Mouse (Mus musculus) urinary bladder, adult 2 months (tissue): Measurements from ENCODE around the gene Ctsd. TPM values are rescaled to one million over a fixed set of nuclear protein-coding genes. Genes with fewer than 3 reads are reported as not detected.

ENCODE experiments used
- DNase-seq: peaks from one replicate; pipeline ENCODE4 v3.0.0; 2022; ENCODE audit warnings: low spot score
- polyA plus RNA-seq: library from polyadenylated mRNA; depleted of rRNA; stranded (reverse); fragments of >200 nt; gene quantifications from 2 replicates; pipeline ENCODE4 v1.2.3, GENCODE M21; 2012

Ctsd gene
- polyA plus RNA-seq, 1 experiment: 938 TPM

DNA sequence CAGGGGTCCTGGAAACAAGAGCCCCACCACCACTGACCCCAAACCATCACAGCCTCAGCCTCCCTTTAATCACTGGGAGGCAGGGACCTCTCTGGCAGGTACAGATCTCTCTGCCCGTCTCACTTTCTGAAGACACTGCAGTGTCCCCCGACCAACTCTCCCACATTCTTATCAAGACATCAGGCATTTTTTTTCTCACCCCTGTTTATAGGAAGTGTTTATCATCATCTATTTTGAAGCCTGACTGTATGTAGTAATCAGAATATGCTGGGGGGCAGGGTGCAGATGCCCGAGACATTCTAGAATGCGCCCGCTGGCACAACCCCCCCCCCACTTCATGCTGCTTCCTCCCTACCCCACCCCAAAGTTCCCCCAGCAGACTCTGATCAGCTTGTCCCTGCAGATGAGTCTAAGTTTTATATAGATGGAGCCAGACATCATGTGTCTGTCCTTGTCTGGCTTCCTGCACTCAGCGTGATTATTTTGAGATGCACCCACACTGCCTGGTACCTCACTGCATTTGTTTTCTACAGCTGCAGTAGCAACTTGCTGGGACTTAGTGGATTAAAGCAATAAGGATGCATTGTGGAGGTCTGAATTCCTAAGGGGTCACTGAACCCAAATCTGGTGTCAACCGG lies 12.4 kb upstream of the Ctsd start:
- no peak for DNase-seq

DNA sequence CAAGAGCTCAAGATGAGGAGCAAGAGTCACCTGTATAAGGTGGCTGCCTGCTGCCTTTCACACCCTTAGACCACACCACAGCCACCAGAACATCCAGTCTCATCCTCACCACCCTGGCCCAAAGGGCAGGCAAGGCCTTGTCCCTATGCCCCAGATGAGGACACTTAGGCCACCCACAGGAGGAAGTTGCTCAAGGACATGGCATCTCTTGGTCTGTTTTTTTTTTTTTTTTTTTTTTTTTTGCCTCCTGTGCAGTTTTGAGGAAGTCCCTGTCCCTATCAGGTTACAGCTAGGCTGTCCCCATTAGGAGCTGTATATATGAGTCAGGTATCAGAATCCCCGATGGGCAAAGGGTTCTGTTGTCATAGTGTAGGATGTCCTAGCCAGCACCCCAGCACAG lies 11.4 kb upstream of the Ctsd start:
- DNase-seq: no peak

DNA sequence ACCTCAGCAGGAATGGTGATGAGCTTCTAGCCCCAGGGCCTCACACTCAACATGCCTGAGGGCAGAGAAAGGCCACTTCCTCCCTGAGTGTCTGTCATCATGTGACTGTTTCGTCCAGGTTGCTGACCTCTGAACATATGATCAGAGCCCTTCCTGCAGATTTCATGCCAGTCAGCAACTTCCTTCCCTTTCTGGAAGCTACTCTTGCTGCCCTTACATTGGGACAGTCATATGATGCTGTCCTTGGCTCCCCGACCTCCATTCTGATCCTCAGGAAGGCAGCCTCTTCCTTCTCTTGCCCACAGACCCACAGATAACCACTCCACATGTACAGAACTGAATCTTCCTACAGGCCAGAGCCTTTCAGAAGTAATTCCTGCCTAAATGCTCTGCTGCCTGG lies 10.2 kb upstream of the Ctsd start:
- DNase-seq: no peak

DNA sequence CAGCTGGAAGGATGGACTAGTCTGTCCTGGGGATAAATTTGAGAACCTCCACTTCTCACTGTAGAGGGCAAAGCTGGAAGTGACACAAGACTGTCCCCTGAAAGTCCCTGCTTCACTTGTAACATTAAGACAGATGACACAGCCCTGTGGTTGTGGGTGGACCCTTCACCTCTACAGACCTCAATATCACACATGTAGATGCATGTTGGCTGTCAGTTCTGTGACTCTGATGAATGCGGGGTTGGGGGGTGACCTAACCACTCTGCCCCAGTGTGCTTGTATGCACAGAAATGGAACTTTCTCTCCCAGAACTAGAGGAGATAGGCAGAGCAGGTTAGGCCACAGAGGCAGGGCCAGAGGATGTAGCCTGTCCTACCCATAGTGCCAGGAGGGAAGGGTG lies 8.8 kb upstream of the Ctsd start:
- DNase-seq: no peak

DNA sequence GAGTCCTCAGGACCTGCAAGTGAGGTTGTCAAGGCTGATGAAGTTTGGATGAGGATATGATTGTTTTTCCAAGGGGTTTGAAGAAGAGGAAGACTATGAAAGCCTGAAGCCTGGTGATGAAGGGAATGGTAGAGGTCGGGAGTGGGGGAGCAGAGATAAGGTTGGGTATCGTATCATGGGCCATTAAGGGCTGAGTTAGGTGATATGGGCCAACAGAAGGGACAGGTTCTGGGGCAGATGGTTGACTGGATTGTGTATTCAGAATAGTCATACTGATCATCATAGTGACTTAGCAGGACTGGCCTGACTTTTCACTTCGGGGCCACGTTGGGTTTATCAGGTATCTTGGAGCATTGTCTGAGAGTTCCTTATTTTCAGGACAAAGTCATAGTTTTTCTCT lies 7.6 kb upstream of the Ctsd start:
- no peak for DNase-seq

DNA sequence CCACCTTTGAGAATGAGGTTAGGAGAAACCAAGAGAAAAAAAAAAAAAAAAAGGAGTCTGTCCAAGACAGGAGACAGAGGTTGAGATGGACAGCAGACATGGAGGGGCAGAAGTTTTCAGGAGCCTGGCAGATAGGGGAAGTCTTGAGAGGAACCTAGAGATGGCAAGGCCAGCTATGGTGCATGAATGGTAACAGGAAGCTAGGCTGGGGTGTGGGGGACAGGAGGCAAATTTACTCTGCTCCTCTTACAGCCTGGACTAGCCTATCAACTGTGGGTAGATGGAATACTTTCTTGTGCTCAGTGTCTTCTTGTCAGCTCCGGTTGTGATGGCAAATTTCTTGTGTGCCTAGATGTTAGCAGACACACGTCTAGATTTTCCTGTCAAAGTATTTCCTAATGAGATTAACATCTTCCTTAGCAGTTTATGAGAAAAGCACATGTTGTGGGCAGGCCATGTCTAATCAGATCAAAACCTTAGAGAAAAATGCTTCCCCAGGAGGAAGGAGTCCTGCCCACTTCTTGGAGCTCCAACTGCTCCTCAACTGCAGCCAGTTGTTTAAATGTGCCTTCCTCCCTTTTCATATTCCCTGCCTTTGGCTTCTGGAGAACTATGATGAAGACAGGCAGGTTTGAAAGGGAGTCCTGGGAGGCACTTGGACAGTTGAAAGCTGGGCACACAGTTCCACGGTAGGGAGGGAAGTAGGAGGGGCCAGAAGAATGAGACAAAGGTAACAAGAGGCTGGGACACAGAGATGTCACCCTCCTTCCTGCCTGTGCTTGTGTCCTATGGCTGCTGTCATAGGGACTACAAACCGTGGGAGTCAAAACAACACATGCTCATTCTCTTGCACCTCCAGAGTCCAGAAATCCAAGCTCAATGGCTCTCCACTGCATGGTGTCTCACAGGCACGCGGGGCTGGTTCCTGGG lies 6.7 kb upstream of the Ctsd start:
- DNase-seq: no peak

DNA sequence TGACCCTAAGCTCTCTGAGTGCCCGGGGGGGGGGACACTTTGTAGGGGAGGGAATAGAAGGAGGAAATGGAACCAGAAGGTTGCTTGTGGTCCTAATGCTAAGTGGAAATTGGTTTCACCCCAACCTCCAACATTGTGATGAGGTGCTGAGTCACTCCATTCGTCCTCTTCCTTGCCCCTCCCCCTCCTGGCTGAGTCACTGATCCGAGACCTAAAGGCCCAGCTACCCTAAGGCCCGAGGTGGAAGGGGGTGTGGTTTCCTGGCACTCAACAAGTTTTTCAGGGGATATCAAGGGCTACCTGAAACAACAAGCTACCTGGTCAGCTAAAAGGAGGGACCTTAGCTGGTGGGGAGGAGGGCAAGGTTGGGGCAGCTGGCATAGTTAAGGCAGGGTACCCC lies 5.4 kb upstream of the Ctsd start:
- DNase-seq: no peak

DNA sequence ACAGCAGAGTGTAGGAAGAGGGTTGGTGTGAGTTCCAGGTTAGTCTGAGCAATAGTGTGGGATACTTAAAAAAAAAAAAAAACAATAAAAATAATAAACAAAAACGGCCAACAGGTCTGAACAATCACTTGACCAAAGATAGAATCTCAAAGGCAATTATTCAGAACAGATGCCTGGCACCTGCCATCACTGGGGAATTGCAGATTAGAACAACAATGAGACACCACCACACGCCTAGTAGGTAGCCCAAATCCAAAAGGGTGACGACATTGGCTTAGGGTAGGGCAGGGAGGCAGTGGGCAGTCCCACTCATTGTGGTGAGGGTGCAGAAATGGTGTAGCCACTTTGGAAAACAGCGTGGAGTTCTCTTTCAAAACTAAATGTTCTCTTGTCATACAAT lies 3.8 kb upstream of the Ctsd start:
- no peak for DNase-seq

DNA sequence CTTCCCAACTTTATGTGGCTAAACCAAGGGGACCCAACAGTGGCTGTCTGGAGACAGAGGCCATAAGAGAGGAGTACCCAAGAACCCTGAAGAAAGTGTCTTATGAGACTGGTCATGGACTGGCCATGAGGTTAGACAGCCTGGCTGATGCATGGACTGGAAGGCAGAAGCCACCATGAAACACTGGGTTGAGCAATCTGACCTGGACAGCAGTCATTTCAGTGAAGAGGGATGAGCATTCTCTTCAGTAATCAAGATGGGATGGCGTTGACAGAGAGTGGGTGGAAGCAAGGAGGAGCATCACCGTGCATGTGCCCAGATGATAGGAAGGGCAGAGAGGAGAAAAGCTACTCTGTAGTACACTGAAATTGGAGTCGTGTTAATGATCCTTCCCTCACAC lies 3.3 kb upstream of the Ctsd start:
- no peak for DNase-seq

DNA sequence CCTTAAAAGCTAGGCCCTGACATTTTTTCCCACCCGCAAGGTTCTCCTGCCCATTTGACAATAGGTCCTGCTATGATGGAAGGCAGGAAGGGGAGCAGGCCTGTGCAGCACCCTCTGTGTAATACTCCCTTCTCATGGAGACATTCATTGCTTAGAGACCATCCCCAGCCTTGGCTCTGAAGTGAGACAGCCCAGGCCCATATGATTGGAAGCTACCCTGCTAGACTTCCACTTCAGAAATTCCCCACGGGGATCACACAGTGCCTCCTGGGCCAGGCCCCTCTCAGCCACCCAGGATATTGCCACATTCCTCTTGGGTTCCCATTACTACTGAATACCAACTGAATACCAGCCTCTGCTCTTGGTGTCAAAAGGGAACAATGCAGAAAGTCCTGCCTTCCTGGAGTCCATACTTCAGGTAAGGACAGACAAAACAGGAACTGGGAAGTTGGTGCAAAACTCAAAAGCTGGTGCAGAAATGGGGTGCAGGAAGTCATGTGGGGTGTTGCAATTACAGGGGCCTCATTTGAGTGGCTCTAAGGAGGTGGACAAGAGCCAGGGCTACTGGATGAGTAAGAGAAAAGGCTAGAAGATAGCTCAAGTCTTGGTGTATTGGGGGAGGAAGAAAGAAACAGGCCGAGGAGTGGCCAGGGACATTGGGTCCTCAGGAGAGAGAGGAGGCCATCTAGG lies 2.3 kb upstream of the Ctsd start:
- DNase-seq: no peak

DNA sequence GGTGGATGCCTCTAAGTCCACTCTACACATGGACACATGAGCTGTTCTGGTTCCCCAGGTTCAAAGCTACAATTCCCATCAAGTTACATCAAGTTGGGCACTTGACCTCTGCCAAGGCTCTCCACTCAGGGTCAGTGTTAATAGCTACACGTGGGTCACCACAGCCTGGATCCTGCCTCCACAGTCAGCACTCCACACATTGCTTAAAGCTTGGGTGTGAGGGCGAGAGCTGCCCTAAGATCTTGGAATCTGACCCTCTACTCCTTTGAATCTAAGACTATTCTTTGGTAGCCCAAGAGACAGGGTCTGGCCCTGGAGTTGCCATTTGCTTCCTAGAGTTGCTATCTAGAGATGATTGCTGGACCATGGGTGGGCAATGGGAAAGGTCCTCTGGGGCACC lies 902 bp upstream of the Ctsd start:
- no peak for DNase-seq

DNA sequence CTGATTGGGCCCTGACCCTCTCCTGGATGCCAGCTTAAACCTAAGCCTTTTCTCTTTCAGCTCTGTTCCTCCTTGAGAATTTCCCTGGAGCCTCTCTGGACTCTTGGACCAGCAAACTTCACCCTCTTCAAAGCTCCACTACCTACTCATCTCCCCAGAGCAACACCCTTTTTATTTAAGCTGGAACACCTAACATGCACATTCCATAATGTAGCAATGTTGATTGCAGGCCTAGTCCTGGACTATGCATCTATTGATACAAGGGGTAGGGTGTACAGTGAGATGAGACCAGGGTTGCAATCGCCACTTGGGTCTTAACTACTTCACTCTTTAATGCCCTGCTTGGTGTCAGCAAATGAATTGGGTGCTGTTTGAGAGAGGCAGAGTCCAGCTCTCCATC lies 360 bp upstream of the Ctsd start:
- no peak for DNase-seq

DNA sequence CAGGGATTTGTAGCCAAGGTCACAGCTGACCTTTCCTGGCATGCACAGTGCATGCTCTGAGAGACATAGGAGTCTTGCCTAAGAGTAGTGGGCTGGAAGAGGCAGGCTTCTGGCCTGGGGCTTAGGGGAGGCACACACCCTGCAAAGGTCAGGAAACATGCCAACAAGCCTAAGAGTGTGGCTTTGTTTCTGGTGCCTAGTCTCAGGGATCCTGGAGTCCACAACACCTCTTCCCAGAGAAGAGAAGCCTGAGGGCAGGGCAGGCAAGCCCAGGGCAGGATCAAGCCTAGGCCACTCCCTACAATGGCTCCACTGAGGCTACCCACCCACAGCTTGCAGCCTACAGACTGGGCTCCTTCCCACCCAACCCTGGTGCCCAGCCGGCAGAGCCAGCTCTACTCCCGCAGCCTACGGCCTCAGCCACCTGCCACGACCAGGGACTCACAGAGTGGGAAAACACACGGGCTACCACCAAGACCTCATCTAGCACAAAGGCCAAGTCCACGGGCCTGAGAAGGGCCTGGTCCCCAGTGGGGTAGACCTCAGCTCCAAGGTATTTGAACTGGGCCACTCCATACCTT lies 1.1 kb downstream of the Ctsd start:
- DNase-seq: no peak

DNA sequence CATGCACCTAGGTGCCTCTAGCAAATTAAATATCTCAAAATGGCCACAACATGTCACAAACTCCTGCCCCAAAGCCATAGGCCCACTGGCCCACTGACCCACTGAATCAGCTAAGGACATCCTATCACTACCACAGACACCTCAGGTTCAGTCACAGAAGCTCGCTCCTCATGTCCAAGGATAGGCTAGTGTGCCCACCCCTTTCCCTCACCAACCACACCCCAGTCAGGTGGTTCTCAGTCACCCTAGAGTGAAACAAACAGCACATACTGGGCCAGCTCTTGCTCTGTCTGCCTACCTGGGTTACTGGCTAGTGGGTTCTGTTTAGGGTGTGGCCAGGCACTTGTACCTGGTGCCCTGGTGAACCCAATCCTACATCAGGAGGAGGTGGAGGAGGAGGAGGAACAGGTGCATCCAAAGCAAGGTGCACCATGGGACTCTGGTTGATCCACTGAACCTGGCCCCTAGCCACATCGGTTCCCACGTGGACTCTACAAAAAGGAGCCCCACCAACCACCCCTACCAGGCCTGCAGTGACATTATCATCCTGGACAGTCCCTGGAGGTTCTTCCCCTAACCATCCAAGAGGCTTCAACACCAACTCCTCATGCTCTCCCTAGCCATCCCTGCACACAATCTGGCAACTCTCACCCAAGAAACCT lies 2.0 kb downstream of the Ctsd start:
- no peak for DNase-seq

DNA sequence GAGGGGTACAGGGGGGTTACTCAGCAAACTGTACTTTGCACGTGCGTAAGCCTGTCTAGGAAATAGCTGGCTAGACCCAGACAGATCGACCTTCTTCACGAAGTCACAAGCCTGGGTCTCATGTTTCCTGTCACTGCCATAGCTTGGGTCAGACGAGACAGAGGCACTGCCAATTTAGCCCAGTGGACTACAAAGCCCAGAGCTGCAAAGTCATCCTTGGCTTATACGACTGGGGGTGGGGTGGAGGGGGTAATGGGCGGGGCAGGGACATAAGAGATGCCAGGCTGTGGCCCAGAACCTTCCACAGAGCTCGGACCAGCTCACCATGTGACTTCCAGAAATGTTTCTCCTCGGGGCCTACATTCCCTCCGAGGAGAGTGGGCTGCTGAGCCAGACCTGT lies 3.5 kb downstream of the Ctsd start:
- no peak for DNase-seq

DNA sequence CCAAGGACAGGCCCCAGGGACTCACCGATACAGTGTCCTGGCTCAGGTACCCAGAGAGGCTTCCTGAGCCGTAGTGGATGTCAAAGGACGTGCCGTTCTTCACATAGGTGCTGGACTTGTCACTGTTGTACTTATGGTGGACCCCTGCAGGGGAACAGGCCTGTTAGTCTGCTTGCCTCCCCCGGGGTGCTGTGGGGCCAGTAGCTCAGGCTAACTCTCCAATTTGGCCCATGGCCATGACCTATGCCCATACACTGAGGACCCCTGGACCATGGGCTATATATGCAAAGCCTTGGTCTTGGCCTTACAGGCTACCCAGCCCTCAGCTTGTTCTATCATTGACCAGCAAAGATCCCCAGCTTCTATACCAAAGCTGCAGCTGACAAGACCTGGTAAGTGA lies 5.3 kb downstream of the Ctsd start, which contains the start of gene Gm49369:
Gene Gm49369 (minus strand): TSS at position 101 of the 400 bp plus-strand sequence.
- no peak for DNase-seq

DNA sequence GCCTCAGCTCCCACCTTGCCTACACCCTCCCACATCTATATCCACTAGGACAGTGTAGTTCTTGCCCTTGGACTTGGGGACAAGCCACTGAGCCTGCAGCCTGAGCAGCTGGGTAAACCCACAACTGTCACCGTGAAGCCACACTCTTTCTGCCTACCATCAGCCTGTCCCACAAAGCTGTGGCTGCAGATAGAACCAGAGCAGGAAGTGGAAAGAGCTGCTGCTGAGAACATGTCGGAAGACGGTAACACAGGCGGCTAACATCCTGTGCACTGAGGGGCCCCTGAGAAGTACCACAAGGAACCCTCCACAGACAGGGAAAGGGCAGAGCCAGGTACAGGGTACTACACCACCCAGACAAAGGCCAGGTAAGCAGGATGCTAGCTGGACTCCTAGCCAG lies 6.7 kb downstream of the Ctsd start:
- no peak for DNase-seq

DNA sequence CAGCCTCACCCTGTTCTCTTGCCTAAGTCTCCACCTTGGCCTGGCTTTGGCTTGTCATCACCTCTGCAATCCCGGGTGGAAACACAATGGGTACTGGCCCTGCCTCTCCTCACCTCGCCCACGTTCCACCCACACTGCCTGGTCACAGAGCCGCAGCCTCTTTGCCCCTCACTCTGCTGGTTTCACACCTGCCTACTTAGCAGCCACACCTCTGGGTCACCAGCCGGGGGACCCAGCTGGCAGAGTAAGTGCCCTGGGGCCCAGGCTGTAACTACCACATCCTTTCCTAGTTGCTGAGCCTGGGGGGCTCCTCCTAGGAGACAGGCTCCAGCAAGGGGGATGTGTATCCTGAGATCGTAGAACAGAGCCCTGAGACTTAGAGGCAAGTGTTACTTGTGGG lies 8.7 kb downstream of the Ctsd start:
- DNase-seq: no peak

DNA sequence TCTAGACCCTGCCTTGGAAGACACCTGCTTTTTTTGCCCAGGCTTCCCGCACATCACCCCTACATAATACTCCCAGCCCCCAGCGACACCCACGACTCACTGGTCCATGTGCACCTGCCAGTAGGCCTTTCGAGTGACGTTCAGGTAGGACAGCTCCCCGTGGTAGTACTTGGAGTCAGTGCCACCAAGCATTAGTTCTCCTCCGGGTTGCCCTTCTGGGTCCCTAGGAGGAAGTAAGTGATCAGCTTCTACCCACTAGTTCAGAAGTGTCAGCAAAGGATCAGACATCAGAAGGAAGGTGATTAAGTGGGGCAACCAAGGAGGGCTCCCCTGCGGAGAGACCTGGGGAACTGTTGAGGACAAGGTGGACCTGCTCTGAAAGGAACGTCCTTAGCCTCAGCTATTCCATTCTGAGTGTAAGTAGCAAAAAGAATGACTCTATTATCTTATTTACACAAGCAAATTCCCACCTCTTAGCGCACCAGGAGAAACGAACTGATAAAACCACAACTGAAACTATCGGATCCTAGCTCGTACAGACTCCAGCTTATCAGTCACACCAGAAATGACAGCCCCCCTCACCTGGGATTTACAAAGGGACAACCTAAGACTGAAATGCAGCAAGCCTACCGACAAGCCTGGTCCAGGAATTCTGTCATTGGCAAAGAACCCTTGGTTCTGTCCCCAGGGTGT lies 10.5 kb downstream of the Ctsd start:
- DNase-seq: no peak

DNA sequence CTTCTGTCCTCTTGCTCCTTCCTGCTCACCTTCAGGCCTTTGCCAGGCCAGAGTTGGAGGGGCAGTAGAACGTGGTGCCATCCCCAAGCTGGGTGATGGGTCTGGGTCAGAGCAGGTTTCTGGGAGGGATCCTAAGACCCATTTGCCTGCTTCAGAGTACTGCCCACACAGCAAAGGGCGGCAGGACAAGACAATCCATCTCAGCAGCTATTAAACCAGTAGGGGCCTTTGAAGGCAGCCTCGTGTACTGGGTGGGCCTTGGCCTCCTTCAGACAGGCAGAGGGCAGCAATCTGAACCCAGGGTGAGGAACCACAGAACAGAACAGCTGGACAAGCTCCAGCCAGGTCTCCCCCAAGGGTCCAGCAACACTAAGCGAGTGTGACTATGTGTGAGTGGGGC lies 11.7 kb downstream of the Ctsd start:
- no peak for DNase-seq

DNA sequence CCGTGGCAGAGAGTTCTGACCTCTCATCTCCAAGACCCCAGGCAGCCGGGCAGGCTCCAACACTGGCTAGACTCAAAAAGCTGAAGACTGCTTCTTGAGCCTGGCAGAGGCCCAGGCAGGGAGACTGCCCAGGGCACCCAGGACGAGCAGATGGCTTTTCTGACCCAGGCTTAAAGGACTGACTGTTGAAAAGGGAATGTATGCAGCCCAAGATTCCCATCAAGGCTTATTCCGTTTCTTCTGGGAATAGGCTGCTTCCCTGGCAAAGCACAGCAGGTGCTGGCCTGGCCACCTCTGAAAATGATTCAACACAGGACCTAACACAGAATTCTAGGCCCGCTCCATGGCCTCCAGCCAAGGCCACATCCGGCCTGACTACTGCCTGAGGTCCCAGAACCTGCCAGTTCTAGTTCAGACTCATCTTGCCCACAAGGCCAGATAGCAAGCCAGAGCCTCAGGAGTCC lies 12.5 kb downstream of the Ctsd start:
- no peak for DNase-seq
